Mouse (Mus musculus): Measurements from ENCODE around the gene Cntrl.

Gene Cntrl

DNA sequence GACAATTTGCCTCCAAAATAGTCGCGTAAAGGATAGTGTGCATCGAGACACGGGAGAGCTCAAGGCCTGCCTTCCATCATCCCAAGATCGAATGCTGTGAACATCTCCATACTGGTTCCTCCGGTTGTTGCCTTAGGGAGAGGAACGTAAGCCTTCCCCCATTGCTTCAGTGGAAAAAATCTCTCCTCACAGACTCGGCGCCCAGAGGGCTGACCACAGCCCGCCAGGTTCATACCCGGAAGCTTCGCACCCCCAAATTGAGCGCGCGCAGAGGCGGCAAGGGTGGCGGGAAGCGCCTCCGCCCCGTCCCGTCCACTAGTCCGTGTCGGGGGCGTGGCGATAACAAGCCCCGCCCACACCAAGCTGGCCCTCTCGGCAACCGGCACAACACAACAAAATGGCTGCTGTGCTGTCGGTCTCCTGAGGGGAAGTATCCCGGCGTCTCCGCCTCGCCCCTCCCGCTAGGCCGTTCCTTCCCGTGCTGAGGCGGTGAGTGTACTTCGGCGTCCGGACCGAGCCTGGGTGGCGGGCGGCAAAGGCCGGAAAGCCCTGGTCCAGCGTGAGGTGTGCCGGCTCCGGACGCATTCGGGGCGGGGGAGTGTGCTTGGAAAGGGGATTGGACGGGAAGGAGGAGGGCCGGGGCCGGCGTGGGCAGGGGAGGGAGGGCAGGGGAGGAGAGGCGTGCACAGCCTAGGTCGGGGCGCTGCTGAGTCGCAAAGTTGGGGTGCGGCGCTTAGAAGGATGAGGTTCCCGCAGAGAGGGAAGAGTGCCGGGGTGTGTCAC is at the start of gene Cntrl:
Gene Cntrl (plus strand): TSS at position 352 of the 783 bp plus-strand sequence.
- Histone ChIP-seq H3K9me3 (ENCODE audit: low read length) (no peaks in the 10 kb centered on the region), H3K36me3 (ENCODE audit: insufficient read depth, low read length) (no peaks in the 10 kb centered on the region), H3K4me1 (replicated peaks; ENCODE audit: low read depth, low read length) (peaks cover 14% of the 10 kb centered on the region), H3K27me3 (ENCODE audit: insufficient read depth, low read length) (0 out of 2 replicates have a peak, but pooled peaks cover 3% of the 10 kb centered on the region), H3K4me3 (replicated peaks; ENCODE audit: low read length) (peak within 1 kb of the TSS; percentile 92)
- TF ChIP-seq NANOG (IDR thresholded peaks at IDR 0.05; ENCODE audit: borderline replicate concordance, low read length), result no peak
- TF ChIP-seq CTCF (conservative IDR thresholded peaks at IDR 0.05; ENCODE audit: low read length), result no peak
- no peak for TF ChIP-seq POU5F1 (IDR thresholded peaks at IDR 0.05; ENCODE audit: borderline replicate concordance, low read length)

DNA sequence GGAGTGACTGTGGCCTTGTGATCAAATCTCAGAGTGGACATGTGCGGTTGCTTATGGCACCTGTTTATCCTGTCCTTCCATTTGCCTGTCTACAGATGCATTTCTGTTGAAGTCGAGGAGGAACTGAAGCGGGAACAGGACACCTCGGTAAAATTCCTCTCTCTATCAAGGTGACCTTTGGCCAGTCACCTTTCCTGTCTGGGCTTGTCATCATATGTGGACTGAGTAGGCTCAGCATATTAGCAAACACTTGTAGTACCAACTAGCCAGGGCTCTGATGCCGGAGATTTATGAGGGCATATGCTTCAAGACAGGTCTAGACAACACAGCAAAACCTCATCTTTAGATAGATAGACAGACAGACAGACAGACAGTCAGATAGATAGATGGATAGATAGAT is 49.0 kb upstream of the Cntrl start:
- no peak overlapping the region for H3K4me3 ChIP-seq (replicated peaks; ENCODE audit: low read length)
- no peaks in the 10 kb centered on the region for H3K4me1 ChIP-seq (replicated peaks; ENCODE audit: low read depth, low read length)
- no peaks in the 10 kb centered on the region for H3K9me3 ChIP-seq (ENCODE audit: low read length)
- H3K27me3 ChIP-seq (ENCODE audit: insufficient read depth, low read length), result no peaks in the 10 kb centered on the region
- H3K36me3 ChIP-seq (ENCODE audit: insufficient read depth, low read length), result no peaks in the 10 kb centered on the region
- no peak for TF ChIP-seq CTCF (conservative IDR thresholded peaks at IDR 0.05; ENCODE audit: low read length)
- no peak for TF ChIP-seq NANOG (IDR thresholded peaks at IDR 0.05; ENCODE audit: borderline replicate concordance, low read length)
- TF ChIP-seq POU5F1 (IDR thresholded peaks at IDR 0.05; ENCODE audit: borderline replicate concordance, low read length), result no peak

DNA sequence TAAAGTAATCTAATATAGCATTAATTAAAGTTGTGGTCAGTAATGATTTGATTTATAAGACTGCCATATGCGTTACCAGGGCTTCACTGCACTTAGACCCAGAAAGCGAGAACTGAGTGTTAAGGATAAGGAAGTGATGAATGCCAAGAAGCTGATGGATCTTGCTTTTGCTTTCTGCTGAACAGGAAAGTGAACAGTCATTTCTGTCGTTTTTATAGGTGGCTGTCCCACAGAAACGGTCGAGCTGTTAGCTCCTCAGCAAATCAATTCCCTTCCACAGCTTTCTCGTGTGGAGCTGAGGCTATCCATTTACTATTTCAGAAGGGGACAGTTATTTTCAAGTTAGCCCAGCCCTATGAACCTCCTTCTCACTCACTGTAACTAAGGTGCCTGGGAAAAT is 48.4 kb upstream of the Cntrl start:
- TF ChIP-seq NANOG (IDR thresholded peaks at IDR 0.05; ENCODE audit: borderline replicate concordance, low read length) (no peak), POU5F1 (IDR thresholded peaks at IDR 0.05; ENCODE audit: borderline replicate concordance, low read length) (no peak), CTCF (conservative IDR thresholded peaks at IDR 0.05; ENCODE audit: low read length) (no peak)
- no peaks in the 10 kb centered on the region for H3K36me3 ChIP-seq (ENCODE audit: insufficient read depth, low read length)
- H3K4me3 ChIP-seq (replicated peaks; ENCODE audit: low read length), result no peak overlapping the region
- H3K27me3 ChIP-seq (ENCODE audit: insufficient read depth, low read length), result no peaks in the 10 kb centered on the region
- no peaks in the 10 kb centered on the region for H3K4me1 ChIP-seq (replicated peaks; ENCODE audit: low read depth, low read length)
- no peaks in the 10 kb centered on the region for H3K9me3 ChIP-seq (ENCODE audit: low read length)

DNA sequence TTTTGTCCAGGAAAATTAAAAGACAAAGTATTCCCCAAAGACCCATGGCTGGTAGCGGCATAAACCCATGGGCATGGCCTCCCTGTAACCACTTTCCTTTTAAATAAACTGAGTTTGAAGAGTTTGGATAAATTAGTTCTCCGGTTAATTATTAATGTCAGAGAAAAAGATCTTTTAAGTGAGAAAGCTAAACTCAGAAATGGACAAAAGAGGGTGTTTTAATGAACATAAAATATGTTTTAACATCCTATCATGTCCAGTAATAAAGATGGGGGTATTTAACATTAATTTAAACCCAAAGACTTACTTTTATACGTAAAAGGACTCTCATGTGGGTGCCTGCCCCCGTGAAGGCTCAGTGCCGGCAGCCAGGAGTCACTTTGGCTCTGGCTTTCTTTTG is 48.0 kb upstream of the Cntrl start, which contains the start of gene Hc:
Gene Hc (minus strand): TSS at position 101 of the 400 bp plus-strand sequence.
- H3K9me3 ChIP-seq (ENCODE audit: low read length), result no peaks in the 10 kb centered on the region
- no peaks in the 10 kb centered on the region for H3K27me3 ChIP-seq (ENCODE audit: insufficient read depth, low read length)
- H3K36me3 ChIP-seq (ENCODE audit: insufficient read depth, low read length), result no peaks in the 10 kb centered on the region
- no peak for TF ChIP-seq CTCF (conservative IDR thresholded peaks at IDR 0.05; ENCODE audit: low read length)
- TF ChIP-seq NANOG (IDR thresholded peaks at IDR 0.05; ENCODE audit: borderline replicate concordance, low read length), result no peak
- no peak for TF ChIP-seq POU5F1 (IDR thresholded peaks at IDR 0.05; ENCODE audit: borderline replicate concordance, low read length)
- no peak within 1 kb of the TSS for H3K4me3 ChIP-seq (replicated peaks; ENCODE audit: low read length)
- 0 out of 2 replicates have a peak, but pooled peaks cover under 1% of the 10 kb centered on the region for H3K4me1 ChIP-seq (replicated peaks; ENCODE audit: low read depth, low read length)

DNA sequence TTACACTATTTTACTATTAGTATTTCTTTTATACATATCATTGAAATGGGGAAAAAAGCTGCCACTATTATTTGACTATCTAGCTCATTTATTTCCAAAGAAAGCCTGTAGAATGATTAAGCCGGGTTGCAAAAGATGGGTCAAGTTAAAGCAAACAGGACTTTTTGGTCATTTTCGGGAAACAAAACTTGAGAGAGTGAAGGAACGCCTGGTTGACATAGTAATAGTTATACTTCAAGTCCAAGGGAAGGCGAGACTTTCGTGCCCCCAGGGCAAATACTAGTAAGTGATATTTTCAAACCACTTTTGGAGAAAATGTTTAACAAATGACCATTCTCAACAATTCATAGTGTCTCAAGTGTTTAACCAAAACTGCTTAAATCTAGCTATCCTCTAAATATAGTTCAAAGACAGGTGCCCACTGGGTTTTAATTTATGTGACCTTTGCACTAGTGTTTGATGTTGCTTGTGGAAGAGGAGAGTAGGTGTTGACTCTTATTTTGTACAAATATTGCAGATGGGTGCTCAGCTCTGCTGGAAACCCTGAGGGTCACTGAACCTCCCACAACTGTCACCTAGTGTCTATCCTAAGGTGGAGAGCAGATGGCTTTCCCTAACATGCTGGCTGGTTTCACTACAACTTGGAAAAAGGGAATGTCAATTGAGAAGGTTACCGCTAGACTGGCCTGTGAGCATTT is 45.8 kb upstream of the Cntrl start:
- no peaks in the 10 kb centered on the region for H3K9me3 ChIP-seq (ENCODE audit: low read length)
- H3K4me3 ChIP-seq (replicated peaks; ENCODE audit: low read length), result no peak overlapping the region
- no peaks in the 10 kb centered on the region for H3K36me3 ChIP-seq (ENCODE audit: insufficient read depth, low read length)
- peaks cover 9% of the 10 kb centered on the region for H3K4me1 ChIP-seq (replicated peaks; ENCODE audit: low read depth, low read length)
- no peak for TF ChIP-seq POU5F1 (IDR thresholded peaks at IDR 0.05; ENCODE audit: borderline replicate concordance, low read length)
- TF ChIP-seq CTCF (conservative IDR thresholded peaks at IDR 0.05; ENCODE audit: low read length), result no peak
- no peak for TF ChIP-seq NANOG (IDR thresholded peaks at IDR 0.05; ENCODE audit: borderline replicate concordance, low read length)
- H3K27me3 ChIP-seq (ENCODE audit: insufficient read depth, low read length), result no peaks in the 10 kb centered on the region

DNA sequence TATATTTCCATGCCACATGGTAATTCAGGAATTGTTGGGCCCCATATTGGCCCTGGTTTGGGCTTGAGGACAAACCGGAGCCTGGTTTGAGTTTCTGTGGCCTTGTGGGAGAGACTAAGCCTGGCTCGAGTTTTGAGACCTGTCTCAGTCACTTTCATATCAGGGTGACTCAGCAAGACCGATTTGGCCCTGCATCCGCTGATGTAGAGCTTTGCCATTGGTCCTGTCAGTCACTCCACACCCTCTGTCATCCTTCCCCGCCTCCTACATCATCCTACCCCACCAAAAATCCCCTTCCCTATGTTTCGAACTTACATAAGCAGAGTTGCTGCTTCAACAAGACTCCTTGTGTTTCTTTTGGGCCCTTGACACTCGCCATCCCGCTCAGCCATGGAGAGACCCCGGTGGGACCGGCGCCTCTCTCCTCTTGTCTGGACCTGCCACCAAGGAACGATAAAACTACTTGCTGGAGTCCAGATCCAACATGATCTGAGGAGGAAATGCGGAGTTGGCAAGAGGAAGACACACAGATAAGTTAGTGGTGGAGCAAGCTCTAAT is 42.7 kb upstream of the Cntrl start:
- TF ChIP-seq POU5F1 (IDR thresholded peaks at IDR 0.05; ENCODE audit: borderline replicate concordance, low read length) (no peak), CTCF (conservative IDR thresholded peaks at IDR 0.05; ENCODE audit: low read length) (no peak), NANOG (IDR thresholded peaks at IDR 0.05; ENCODE audit: borderline replicate concordance, low read length) (no peak)
- Histone ChIP-seq H3K36me3 (ENCODE audit: insufficient read depth, low read length) (no peaks in the 10 kb centered on the region), H3K4me3 (replicated peaks; ENCODE audit: low read length) (no peak overlapping the region), H3K9me3 (ENCODE audit: low read length) (no peaks in the 10 kb centered on the region), H3K27me3 (ENCODE audit: insufficient read depth, low read length) (no peaks in the 10 kb centered on the region), H3K4me1 (replicated peaks; ENCODE audit: low read depth, low read length) (peaks cover 9% of the 10 kb centered on the region)

DNA sequence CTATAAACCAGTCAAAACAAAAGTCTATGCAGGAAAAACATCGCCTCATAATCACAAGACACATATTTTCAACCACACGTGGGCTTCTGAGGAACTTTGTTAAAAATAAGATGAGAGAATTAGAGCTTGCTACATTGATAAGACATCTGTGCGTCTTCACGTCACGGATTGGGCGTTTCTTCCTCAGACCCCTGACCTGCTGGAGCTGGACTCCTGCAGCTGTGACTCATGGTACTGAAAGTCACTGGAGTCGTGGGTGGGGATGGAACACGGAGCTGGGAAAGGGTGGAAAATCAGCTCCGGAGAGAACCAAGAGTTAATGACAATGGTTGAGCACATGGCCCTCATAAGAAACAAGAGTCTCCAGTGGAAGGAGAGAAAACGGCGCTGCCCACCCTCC is 42.2 kb upstream of the Cntrl start:
- no peak for TF ChIP-seq NANOG (IDR thresholded peaks at IDR 0.05; ENCODE audit: borderline replicate concordance, low read length)
- TF ChIP-seq POU5F1 (IDR thresholded peaks at IDR 0.05; ENCODE audit: borderline replicate concordance, low read length), result no peak
- no peak for TF ChIP-seq CTCF (conservative IDR thresholded peaks at IDR 0.05; ENCODE audit: low read length)
- no peaks in the 10 kb centered on the region for H3K27me3 ChIP-seq (ENCODE audit: insufficient read depth, low read length)
- H3K9me3 ChIP-seq (ENCODE audit: low read length), result no peaks in the 10 kb centered on the region

DNA sequence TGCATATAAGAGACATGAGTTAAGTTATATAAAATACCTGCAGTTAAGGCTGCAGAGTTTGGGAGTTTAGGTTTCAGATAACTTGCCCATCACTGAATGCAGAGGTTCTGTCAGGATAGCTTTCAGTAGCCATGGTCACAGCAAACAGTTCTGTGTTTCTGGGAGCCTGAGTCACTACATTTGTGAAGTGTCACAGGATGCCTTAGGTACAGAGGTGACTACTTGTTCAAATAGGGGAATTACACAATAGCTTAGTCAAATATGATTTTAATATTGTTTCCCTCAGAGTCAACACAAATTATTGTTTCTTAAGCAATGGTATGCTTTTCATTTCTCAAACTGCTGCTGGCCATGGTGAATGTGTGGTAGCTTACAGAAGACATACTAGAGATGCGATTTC is 40.2 kb upstream of the Cntrl start:
- no peaks in the 10 kb centered on the region for H3K36me3 ChIP-seq (ENCODE audit: insufficient read depth, low read length)
- peaks cover 9% of the 10 kb centered on the region for H3K4me1 ChIP-seq (replicated peaks; ENCODE audit: low read depth, low read length)
- TF ChIP-seq POU5F1 (IDR thresholded peaks at IDR 0.05; ENCODE audit: borderline replicate concordance, low read length) (no peak), NANOG (IDR thresholded peaks at IDR 0.05; ENCODE audit: borderline replicate concordance, low read length) (no peak), CTCF (conservative IDR thresholded peaks at IDR 0.05; ENCODE audit: low read length) (no peak)
- no peak overlapping the region for H3K4me3 ChIP-seq (replicated peaks; ENCODE audit: low read length)
- H3K27me3 ChIP-seq (ENCODE audit: insufficient read depth, low read length), result no peaks in the 10 kb centered on the region
- peaks cover 8% of the 10 kb centered on the region; the same call in 1 of the 2 replicates for H3K9me3 ChIP-seq (ENCODE audit: low read length)

More for the DNA sequence above, 42.2 kb upstream of the Cntrl start:
- Histone ChIP-seq H3K4me1 (replicated peaks; ENCODE audit: low read depth, low read length) (peaks cover 9% of the 10 kb centered on the region), H3K36me3 (ENCODE audit: insufficient read depth, low read length) (no peaks in the 10 kb centered on the region), H3K4me3 (replicated peaks; ENCODE audit: low read length) (no peak overlapping the region)

Data from E14TG2a.4 (cell line).